Mouse (Mus musculus) cerebellum, adult 8-10 months (tissue): Measurements from ENCODE around the gene Epb41l4b.
A peak's percentile ranks its signal among the peaks of the same experiment; 100 is the strongest.

Experiments used
- DNase-seq: peaks from one replicate; pipeline ENCODE4 v3.0.0; 2022

Gene Epb41l4b

GRCm38 (mm10) chr4:57113472-57114216 lies 29.6 kb downstream of the Epb41l4b start:
- DNase-seq: no peak

- DNase-seq: no peak
These were observed 31.2 kb downstream of the Epb41l4b start for GRCm38 (mm10) chr4:57111992-57112540.

- DNase-seq: no peak
These were observed 31.8 kb downstream of the Epb41l4b start for GRCm38 (mm10) chr4:57111411-57111810.

- DNase-seq: no peak
These were observed 33.7 kb downstream of the Epb41l4b start for GRCm38 (mm10) chr4:57109543-57109942.

GRCm38 (mm10) chr4:57105339-57105738 lies 37.9 kb downstream of the Epb41l4b start:
- DNase-seq: no peak

GRCm38 (mm10) chr4:57103830-57104229 lies 39.4 kb downstream of the Epb41l4b start:
- no peak for DNase-seq

GRCm38 (mm10) chr4:57101095-57101494 lies 42.1 kb downstream of the Epb41l4b start:
- DNase-seq: no peak

- DNase-seq: no peak
These were observed 45.8 kb downstream of the Epb41l4b start for GRCm38 (mm10) chr4:57097411-57097810.

- no peak for DNase-seq
These were observed 47.7 kb downstream of the Epb41l4b start for GRCm38 (mm10) chr4:57095569-57095968.

- no peak for DNase-seq
These were observed 51.9 kb downstream of the Epb41l4b start for GRCm38 (mm10) chr4:57091363-57091762.

- DNase-seq: no peak
These were observed 54.9 kb downstream of the Epb41l4b start for GRCm38 (mm10) chr4:57088301-57088700.

GRCm38 (mm10) chr4:57085750-57086400 lies 57.4 kb downstream of the Epb41l4b start:
- DNase-seq: no peak

- no peak for DNase-seq
These were observed 59.6 kb downstream of the Epb41l4b start for GRCm38 (mm10) chr4:57083653-57084052.

- DNase-seq: no peak
These were observed 60.3 kb downstream of the Epb41l4b start for GRCm38 (mm10) chr4:57082775-57083428.

GRCm38 (mm10) chr4:57081463-57081862 lies 61.8 kb downstream of the Epb41l4b start:
- DNase-seq: no peak

- no peak for DNase-seq
These were observed 69.4 kb downstream of the Epb41l4b start for GRCm38 (mm10) chr4:57073843-57074242.

GRCm38 (mm10) chr4:57073174-57073573 lies 70.1 kb downstream of the Epb41l4b start:
- no peak for DNase-seq

GRCm38 (mm10) chr4:57070640-57071039 lies 72.6 kb downstream of the Epb41l4b start:
- no peak for DNase-seq

GRCm38 (mm10) chr4:57068397-57068796 lies 74.8 kb downstream of the Epb41l4b start:
- DNase-seq: no peak

GRCm38 (mm10) chr4:57067801-57068200 lies 75.4 kb downstream of the Epb41l4b start:
- no peak for DNase-seq

- DNase-seq: no peak
These were observed 76.3 kb downstream of the Epb41l4b start for GRCm38 (mm10) chr4:57066936-57067335.

GRCm38 (mm10) chr4:57065273-57065672 lies 78.0 kb downstream of the Epb41l4b start:
- peak; percentile 88 for DNase-seq

- no peak for DNase-seq
These were observed 78.4 kb downstream of the Epb41l4b start for GRCm38 (mm10) chr4:57064830-57065229.
